Mouse (Mus musculus): Measurements from ENCODE around the gene Slc4a1. TPM values are rescaled to one million over a fixed set of nuclear protein-coding genes. Genes with fewer than 3 reads are reported as not detected.

Slc4a1 gene
- polyA plus RNA-seq, 1 experiment, result not detected

GRCm38 (mm10) chr11:102350416-102350815, 15.6 kb downstream of the Slc4a1 start:
- 92% methylated on average over 4 of the region's 4 CpGs for WGBS
- Histone ChIP-seq H3K4me3 (ENCODE audit: insufficient read depth, low read depth, low read length) (no peak overlapping the region), H3K27ac (ENCODE audit: insufficient read depth, low read depth, low read length) (no peak overlapping the region), H3K4me1 (ENCODE audit: control insufficient read depth, insufficient read depth, low read length) (no peaks in the 10 kb centered on the region; the same call in 1 of the 2 replicates)
- no peak; the same call in 1 of the 2 replicates for TF ChIP-seq CTCF (IDR thresholded peaks at IDR 0.05; ENCODE audit: insufficient read depth, low read depth, low read length)

DNA sequence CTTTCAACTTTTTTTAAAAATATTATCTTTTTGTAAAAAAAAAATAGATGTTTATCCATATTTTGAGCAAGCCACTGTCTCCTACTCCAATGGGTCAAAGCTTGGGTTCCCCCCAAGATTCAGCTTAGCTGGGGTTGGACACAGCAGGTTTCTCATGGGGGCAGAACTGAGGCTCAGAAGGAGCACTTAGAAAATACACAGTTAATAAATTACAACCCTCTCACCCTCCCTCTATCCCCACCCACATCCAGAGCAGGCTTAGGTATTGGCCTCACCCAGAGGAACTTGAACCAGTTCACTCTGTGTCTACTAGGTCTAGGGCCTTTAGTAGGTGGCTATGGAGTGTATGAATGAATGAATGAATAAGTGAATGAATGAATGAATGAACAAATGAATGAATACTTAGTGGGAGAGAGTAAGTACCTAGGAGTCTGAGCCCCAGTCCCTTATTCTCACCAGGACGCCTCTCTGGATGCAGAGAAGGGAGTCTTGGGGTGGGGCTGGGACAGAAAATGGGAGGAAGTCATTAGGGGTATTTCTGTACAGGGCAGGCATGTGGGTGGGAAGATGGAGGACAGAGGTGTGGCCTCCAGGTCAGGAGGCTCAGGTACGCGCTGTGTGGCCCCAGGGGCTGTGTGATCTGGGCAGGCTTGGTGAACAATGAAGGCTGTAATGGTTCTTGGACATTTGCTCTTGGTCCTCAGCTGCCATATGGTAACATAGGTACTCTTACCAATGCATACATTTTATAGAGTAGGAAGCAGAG, 16.6 kb downstream of the Slc4a1 start:
- Histone ChIP-seq H3K4me1 (ENCODE audit: control insufficient read depth, insufficient read depth, low read length) (no peaks in the 10 kb centered on the region; the same call in 1 of the 2 replicates), H3K27ac (ENCODE audit: insufficient read depth, low read depth, low read length) (no peak overlapping the region), H3K4me3 (ENCODE audit: insufficient read depth, low read depth, low read length) (no peak overlapping the region)
- TF ChIP-seq CTCF (IDR thresholded peaks at IDR 0.05; ENCODE audit: insufficient read depth, low read depth, low read length), result no peak
- no peak for TF ChIP-seq POLR2A (IDR thresholded peaks at IDR 0.05; ENCODE audit: insufficient read depth, low read depth, low read length)
- WGBS, result 99% methylated on average over 3 of the region's 3 CpGs

- no peaks in the 10 kb centered on the region; the same call in 1 of the 2 replicates for H3K4me1 ChIP-seq (ENCODE audit: control insufficient read depth, insufficient read depth, low read length)
- 64% methylated on average over 11 of the region's 11 CpGs for WGBS
- TF ChIP-seq POLR2A (IDR thresholded peaks at IDR 0.05; ENCODE audit: insufficient read depth, low read depth, low read length), result no peak
- no peak for TF ChIP-seq CTCF (IDR thresholded peaks at IDR 0.05; ENCODE audit: insufficient read depth, low read depth, low read length)
- H3K4me3 ChIP-seq (ENCODE audit: insufficient read depth, low read depth, low read length), result no peak overlapping the region
- H3K27ac ChIP-seq (ENCODE audit: insufficient read depth, low read depth, low read length), result no peak overlapping the region
Observed at GRCm38 (mm10) chr11:102348771-102349170, 17.2 kb downstream of the Slc4a1 start.

DNA sequence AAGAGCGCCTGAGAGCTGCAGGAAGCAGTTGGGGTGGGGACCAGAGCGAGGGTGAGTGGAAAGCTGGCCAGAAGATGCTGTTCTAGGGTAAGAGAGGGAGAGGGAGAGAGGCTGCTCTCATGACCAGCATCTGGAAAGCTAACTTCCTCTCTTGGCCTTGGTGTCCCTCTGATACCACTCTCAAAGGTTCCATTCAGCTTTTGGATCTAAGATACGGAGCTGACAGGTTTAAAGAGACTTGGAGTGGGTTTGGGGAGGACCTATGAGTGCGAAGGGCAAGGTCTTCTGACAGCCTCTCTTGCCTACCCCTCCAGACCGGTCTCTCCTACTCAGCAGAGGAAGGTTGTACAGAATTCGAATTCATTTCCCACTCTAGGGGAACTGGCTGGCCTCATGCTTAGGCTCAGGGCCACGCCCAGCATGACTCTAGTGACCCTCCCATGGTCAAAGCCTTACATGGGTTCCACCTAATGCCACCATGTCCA, 17.9 kb downstream of the Slc4a1 start:
- H3K4me3 ChIP-seq (ENCODE audit: insufficient read depth, low read depth, low read length), result no peak overlapping the region
- H3K27ac ChIP-seq (ENCODE audit: insufficient read depth, low read depth, low read length), result no peak overlapping the region
- TF ChIP-seq CTCF (IDR thresholded peaks at IDR 0.05; ENCODE audit: insufficient read depth, low read depth, low read length) (no peak), POLR2A (IDR thresholded peaks at IDR 0.05; ENCODE audit: insufficient read depth, low read depth, low read length) (no peak)
- WGBS, result 93% methylated on average over 7 of the region's 7 CpGs
- no peaks in the 10 kb centered on the region; the same call in 1 of the 2 replicates for H3K4me1 ChIP-seq (ENCODE audit: control insufficient read depth, insufficient read depth, low read length)

GRCm38 (mm10) chr11:102347683-102348082, 18.3 kb downstream of the Slc4a1 start:
- TF ChIP-seq CTCF (IDR thresholded peaks at IDR 0.05; ENCODE audit: insufficient read depth, low read depth, low read length), result no peak
- TF ChIP-seq POLR2A (IDR thresholded peaks at IDR 0.05; ENCODE audit: insufficient read depth, low read depth, low read length), result no peak
- 70% methylated on average over 5 of the region's 5 CpGs for WGBS

DNA sequence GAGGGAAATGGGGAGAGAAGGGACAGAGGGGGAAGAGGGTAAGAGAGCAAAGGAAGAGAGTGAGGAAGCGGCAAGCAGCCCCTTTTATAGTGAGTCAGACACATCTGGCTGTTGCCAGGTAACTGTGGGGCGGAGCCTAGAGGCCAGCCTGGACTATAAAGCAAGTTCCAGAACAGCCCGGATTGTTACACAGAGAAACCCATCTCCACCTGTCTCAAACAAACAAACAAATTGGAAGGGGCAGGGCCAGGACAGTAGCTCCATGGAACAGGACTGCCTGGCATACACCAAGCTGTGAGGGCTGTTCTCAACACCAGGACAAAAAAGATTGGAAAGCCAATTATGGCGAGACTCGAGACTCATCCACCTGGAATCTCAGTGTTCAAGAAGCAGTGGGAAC, 19.1 kb downstream of the Slc4a1 start:
- no peak overlapping the region for H3K27ac ChIP-seq (ENCODE audit: insufficient read depth, low read depth, low read length)
- no peaks in the 10 kb centered on the region for H3K4me1 ChIP-seq (ENCODE audit: control insufficient read depth, insufficient read depth, low read length)
- WGBS, result 75% methylated on average over 5 of the region's 5 CpGs
- TF ChIP-seq CTCF (IDR thresholded peaks at IDR 0.05; ENCODE audit: insufficient read depth, low read depth, low read length), result no peak
- TF ChIP-seq POLR2A (IDR thresholded peaks at IDR 0.05; ENCODE audit: insufficient read depth, low read depth, low read length), result no peak
- no peak overlapping the region for H3K4me3 ChIP-seq (ENCODE audit: insufficient read depth, low read depth, low read length)

More at GRCm38 (mm10) chr11:102347683-102348082, 18.3 kb downstream of the Slc4a1 start:
- H3K4me1 ChIP-seq (ENCODE audit: control insufficient read depth, insufficient read depth, low read length), result no peaks in the 10 kb centered on the region
- no peak overlapping the region for H3K27ac ChIP-seq (ENCODE audit: insufficient read depth, low read depth, low read length)
- H3K4me3 ChIP-seq (ENCODE audit: insufficient read depth, low read depth, low read length), result no peak overlapping the region

DNA sequence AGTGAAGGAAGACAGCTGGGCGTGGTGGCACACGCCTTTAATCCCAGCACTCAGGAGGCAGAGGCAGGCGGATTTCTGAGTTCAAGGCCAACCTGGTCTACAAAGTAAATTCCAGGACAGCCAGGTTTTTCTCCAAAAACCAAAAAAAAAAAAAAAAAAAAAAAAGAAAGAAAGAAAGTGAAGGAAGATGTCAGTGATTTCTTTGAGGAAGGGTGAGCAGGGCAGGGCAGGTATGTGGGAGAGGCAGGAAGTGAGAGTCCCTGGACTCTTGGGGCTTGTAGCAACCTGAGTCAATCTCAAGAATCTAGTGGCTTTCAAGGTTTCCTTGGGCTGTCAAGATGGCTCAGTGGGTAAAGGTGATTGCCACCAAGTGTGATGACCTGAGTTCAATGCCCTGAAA, 21.5 kb downstream of the Slc4a1 start:
- no peak for TF ChIP-seq CTCF (IDR thresholded peaks at IDR 0.05; ENCODE audit: insufficient read depth, low read depth, low read length)
- no peak for TF ChIP-seq POLR2A (IDR thresholded peaks at IDR 0.05; ENCODE audit: insufficient read depth, low read depth, low read length)
- Histone ChIP-seq H3K27ac (ENCODE audit: insufficient read depth, low read depth, low read length) (no peak overlapping the region), H3K4me3 (ENCODE audit: insufficient read depth, low read depth, low read length) (no peak overlapping the region), H3K4me1 (ENCODE audit: control insufficient read depth, insufficient read depth, low read length) (no peaks in the 10 kb centered on the region)
- 100% methylated on average over 3 of the region's 3 CpGs for WGBS

- no peak overlapping the region for H3K4me3 ChIP-seq (ENCODE audit: insufficient read depth, low read depth, low read length)
- TF ChIP-seq POLR2A (IDR thresholded peaks at IDR 0.05; ENCODE audit: insufficient read depth, low read depth, low read length) (no peak), CTCF (IDR thresholded peaks at IDR 0.05; ENCODE audit: insufficient read depth, low read depth, low read length) (no peak)
- 84% methylated on average over 12 of the region's 12 CpGs for WGBS
- no peak overlapping the region for H3K27ac ChIP-seq (ENCODE audit: insufficient read depth, low read depth, low read length)
- H3K4me1 ChIP-seq (ENCODE audit: control insufficient read depth, insufficient read depth, low read length), result no peaks in the 10 kb centered on the region
Observed at GRCm38 (mm10) chr11:102342742-102343141, 23.3 kb downstream of the Slc4a1 start.

DNA sequence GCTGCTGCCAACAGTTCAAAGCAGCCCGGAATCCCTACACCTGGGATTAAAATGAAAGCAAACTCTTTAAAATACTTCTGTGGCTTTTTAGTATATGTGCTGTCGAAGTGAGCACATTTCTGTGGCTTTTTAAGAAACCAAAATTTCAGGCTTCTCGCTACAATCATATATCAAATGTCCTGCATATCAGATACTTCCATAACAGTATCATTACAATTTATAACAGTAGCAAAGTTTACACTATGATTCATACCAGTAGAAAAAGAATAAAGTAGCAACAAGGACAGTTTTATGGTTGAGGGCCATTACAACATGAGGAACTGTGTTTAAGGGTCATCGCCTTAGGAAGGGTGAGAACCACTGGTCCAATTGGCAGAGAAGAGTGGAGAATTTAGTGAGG, 24.9 kb downstream of the Slc4a1 start:
- WGBS, result 97% methylated on average over 4 of the region's 4 CpGs
- TF ChIP-seq CTCF (IDR thresholded peaks at IDR 0.05; ENCODE audit: insufficient read depth, low read depth, low read length) (no peak), POLR2A (IDR thresholded peaks at IDR 0.05; ENCODE audit: insufficient read depth, low read depth, low read length) (no peak)
- no peak overlapping the region for H3K27ac ChIP-seq (ENCODE audit: insufficient read depth, low read depth, low read length)
- no peak overlapping the region for H3K4me3 ChIP-seq (ENCODE audit: insufficient read depth, low read depth, low read length)
- no peaks in the 10 kb centered on the region for H3K4me1 ChIP-seq (ENCODE audit: control insufficient read depth, insufficient read depth, low read length)
